Mouse (Mus musculus): ENCODE measurements around the gene Mex3a. TPM values are rescaled to one million over a fixed set of nuclear protein-coding genes. Genes with fewer than 3 reads are reported as not detected.
A peak's percentile ranks its signal among the peaks of the same experiment; 100 is the strongest.

The Mex3a gene
- polyA plus RNA-seq, 1 experiment = not detected

DNA sequence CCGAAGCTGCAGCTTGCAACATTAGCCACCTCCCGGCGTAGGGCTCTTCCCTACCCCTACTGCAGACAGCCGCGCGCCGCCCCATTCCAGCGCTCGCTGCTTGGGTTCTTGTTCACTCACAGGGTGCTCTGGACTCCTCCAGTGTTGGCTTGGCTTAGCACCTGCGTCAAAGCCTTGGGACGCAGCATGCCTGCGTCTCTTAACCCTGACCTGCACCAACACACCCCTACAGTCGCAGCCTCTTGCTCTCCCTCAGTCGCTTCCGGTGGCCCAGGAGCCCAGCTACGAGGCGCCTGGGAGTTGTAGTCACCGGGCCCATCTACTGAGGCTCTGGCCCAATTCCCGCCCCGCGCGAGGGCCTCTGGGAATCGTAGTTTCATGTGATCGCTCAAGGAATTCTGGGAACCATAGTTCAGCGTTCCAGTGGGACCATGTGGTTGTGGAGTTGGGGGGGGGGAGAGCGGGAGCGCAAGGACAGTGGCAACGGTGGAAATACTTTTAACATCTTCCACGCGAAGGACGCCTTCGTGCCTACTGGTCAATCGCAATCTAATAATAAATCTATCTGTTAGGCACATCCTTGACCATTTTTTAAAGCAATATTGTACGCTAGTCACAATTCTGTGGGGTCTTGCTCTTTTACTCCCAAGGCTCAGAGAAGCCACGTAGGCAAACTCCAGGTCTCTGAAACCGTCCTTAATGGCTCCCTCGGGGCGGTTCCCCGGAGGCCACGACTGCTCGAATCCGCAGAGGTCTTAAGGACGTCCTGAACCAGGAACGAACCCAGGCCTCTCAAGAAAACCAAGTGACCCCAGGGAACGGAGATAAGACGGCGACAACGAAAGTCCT is 20.7 kb downstream of the Mex3a start, which contains the start of gene Lamtor2:
Lamtor2 (minus strand) TSS at position 399 of the 849 bp plus-strand sequence.
- Histone ChIP-seq H3K4me3 (ENCODE audit: insufficient read depth, low read depth, low read length) (peak within 1 kb of the TSS; percentile 91), H3K4me1 (ENCODE audit: control insufficient read depth, insufficient read depth, low read length) (peaks cover 11% of the 10 kb centered on the region), H3K27ac (ENCODE audit: insufficient read depth, low read depth, low read length) (peak within 1 kb of the TSS; percentile 88)
- TF ChIP-seq CTCF (IDR thresholded peaks at IDR 0.05; ENCODE audit: insufficient read depth, low read depth, low read length) (no peak), POLR2A (IDR thresholded peaks at IDR 0.05; ENCODE audit: insufficient read depth, low read depth, low read length) (peak; percentile 74)
- under 1% methylated on average over 48 of the region's 48 CpGs for WGBS

DNA sequence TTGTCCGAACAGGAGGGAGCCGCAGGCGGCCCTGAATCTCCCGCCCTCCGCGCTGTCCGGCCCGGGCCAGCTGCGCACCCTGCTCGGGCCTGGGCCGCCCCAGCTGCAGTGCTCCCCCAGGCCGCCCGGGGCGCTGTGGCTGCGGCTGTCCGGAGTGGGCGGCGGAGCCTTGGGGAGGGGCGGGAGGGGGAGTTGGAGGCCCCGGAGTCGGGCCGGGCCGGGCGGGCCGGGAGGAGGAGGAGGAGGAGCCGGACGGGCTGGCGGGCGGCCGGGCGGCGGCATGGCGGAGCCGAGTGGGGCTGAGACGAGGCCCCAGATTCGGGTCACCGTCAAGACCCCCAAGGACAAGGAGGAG is 21.3 kb downstream of the Mex3a start, which contains the start of gene Ubqln4:
Ubqln4 (plus strand) TSS at position 234 of the 355 bp plus-strand sequence.
- TF ChIP-seq POLR2A (IDR thresholded peaks at IDR 0.05; ENCODE audit: insufficient read depth, low read depth, low read length) (peak; percentile 51), CTCF (IDR thresholded peaks at IDR 0.05; ENCODE audit: insufficient read depth, low read depth, low read length) (peak; percentile 80)
- Histone ChIP-seq H3K27ac (ENCODE audit: insufficient read depth, low read depth, low read length) (peak within 1 kb of the TSS; percentile 88), H3K4me1 (ENCODE audit: control insufficient read depth, insufficient read depth, low read length) (peaks cover 11% of the 10 kb centered on the region), H3K4me3 (ENCODE audit: insufficient read depth, low read depth, low read length) (peak within 1 kb of the TSS; percentile 91)
- WGBS = under 1% methylated on average over 35 of the region's 37 CpGs

DNA sequence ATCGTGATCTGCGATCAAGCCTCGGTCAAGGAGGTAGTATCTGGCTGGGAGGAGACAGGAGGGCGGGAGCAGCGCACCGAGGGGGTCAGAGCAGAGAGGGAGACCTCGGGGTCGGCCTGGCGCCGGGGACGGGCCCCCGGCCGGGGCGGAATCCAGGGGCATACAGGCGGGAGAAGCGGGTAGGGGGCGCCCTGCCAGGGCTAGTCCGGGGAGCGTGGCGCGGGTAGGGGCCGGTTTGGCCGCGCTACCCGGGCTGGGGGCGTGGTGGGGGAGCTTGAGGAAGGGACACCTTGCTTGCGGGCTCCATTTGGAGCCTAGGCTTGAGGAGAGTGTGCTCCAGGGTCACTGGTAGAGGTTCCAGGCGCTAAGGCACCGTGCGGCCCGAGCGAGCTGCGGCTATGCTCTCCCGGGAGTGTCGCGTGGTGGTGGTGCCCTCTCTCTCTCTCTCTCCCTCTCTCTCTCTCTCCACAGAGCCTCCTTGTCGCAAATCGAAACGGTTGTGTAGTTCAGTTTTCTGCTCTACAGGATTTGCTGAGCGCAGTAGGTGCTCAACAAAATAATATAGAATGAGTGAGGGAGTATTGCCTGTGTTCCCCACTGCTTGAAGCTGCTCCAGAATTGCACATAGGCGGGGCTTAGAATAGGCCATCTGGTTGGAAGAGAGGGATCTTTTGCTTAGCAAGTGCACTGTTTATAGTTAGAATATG is 21.8 kb downstream of the Mex3a start:
- peak overlapping the region; percentile 91 for H3K4me3 ChIP-seq (ENCODE audit: insufficient read depth, low read depth, low read length)
- peak overlapping the region; percentile 85 for H3K27ac ChIP-seq (ENCODE audit: insufficient read depth, low read depth, low read length)
- H3K4me1 ChIP-seq (ENCODE audit: control insufficient read depth, insufficient read depth, low read length) = peaks cover 11% of the 10 kb centered on the region
- under 1% methylated on average over 41 of the region's 41 CpGs for WGBS
- no peak for TF ChIP-seq CTCF (IDR thresholded peaks at IDR 0.05; ENCODE audit: insufficient read depth, low read depth, low read length)
- TF ChIP-seq POLR2A (IDR thresholded peaks at IDR 0.05; ENCODE audit: insufficient read depth, low read depth, low read length) = no peak

DNA sequence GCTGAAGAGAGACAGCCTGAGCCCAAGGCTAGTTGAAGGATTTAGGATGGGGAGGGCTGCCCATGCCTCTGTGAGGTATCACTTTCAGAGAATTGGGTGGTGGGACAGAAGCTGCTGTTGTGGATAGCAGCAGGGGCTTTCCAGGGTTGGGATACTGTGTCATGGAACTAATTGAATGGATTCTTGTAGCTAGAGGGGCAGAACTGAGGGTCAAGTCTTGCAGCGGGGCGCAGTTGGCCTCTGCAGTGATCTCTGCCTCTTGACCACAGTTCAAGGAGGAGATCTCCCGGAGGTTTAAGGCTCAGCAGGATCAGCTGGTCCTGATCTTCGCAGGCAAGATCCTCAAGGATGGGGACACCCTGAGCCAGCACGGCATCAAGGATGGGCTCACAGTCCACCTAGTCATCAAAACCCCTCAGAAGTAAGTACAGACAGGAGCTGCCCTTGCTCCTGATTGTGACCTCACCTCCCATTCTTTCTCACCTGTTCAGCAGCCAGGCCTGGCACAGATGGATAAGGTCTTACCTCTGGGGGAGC is 22.9 kb downstream of the Mex3a start:
- Histone ChIP-seq H3K4me1 (ENCODE audit: control insufficient read depth, insufficient read depth, low read length) (peaks cover 11% of the 10 kb centered on the region), H3K4me3 (ENCODE audit: insufficient read depth, low read depth, low read length) (no peak overlapping the region), H3K27ac (ENCODE audit: insufficient read depth, low read depth, low read length) (no peak overlapping the region)
- TF ChIP-seq POLR2A (IDR thresholded peaks at IDR 0.05; ENCODE audit: insufficient read depth, low read depth, low read length) (no peak), CTCF (IDR thresholded peaks at IDR 0.05; ENCODE audit: insufficient read depth, low read depth, low read length) (no peak)
- WGBS = 90% methylated on average over 5 of the region's 5 CpGs

DNA sequence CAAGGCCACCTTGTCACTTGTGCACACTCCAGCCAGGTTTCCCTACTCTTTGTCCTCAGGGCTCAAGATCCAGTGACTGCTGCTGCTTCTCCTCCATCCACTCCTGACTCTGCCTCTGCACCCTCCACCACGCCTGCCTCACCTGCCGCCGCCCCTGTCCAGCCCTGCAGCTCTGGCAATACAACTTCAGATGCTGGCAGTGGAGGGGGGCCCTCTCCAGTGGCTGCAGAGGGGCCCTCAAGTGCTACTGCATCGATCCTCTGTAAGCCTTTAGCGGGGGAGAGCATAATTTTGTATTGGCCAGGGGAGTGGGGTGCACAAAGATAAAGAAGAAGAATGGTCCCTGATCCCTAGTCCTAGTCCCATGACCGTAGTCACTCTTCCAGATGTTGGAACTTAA is 23.5 kb downstream of the Mex3a start:
- TF ChIP-seq CTCF (IDR thresholded peaks at IDR 0.05; ENCODE audit: insufficient read depth, low read depth, low read length) = no peak
- no peak overlapping the region for H3K27ac ChIP-seq (ENCODE audit: insufficient read depth, low read depth, low read length)
- 96% methylated on average over 6 of the region's 6 CpGs for WGBS
- no peak overlapping the region for H3K4me3 ChIP-seq (ENCODE audit: insufficient read depth, low read depth, low read length)
- H3K4me1 ChIP-seq (ENCODE audit: control insufficient read depth, insufficient read depth, low read length) = peaks cover 11% of the 10 kb centered on the region

DNA sequence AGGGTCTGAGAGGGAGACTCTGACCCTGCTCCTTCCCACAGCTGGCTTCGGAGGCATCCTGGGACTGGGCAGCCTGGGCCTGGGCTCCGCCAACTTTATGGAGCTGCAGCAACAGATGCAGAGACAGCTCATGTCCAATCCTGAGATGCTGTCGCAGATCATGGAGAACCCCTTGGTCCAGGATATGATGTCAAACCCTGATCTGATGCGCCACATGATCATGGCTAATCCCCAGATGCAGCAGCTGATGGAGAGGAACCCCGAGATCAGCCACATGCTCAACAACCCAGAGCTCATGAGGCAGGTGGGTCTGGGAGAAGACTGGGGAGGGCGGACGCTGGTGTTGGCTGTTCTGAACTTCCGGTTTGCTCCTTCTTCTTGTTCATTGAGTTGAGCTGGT is 24.4 kb downstream of the Mex3a start:
- H3K4me3 ChIP-seq (ENCODE audit: insufficient read depth, low read depth, low read length) = no peak overlapping the region
- WGBS = 95% methylated on average over 8 of the region's 8 CpGs
- no peak for TF ChIP-seq POLR2A (IDR thresholded peaks at IDR 0.05; ENCODE audit: insufficient read depth, low read depth, low read length)
- TF ChIP-seq CTCF (IDR thresholded peaks at IDR 0.05; ENCODE audit: insufficient read depth, low read depth, low read length) = no peak
- no peak overlapping the region for H3K27ac ChIP-seq (ENCODE audit: insufficient read depth, low read depth, low read length)
- peaks cover 9% of the 10 kb centered on the region for H3K4me1 ChIP-seq (ENCODE audit: control insufficient read depth, insufficient read depth, low read length)

DNA sequence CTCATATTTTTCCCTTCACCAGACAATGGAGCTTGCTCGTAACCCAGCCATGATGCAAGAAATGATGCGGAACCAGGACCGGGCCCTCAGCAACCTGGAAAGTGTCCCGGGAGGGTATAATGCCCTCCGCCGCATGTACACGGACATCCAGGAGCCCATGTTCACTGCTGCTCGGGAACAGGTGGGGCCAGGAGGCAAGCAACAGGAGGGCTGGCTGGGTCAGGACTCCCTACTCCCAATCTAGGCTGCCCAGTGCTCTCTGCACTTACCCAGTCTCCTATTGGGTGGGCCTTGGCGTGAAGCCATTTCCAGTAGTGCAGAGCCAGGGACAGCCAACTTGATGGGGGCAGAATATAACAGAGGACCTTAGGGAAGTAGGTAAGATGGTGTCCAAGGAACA is 27.4 kb downstream of the Mex3a start:
- TF ChIP-seq POLR2A (IDR thresholded peaks at IDR 0.05; ENCODE audit: insufficient read depth, low read depth, low read length) = no peak
- TF ChIP-seq CTCF (IDR thresholded peaks at IDR 0.05; ENCODE audit: insufficient read depth, low read depth, low read length) = no peak
- 91% methylated on average over 9 of the region's 9 CpGs for WGBS
- Histone ChIP-seq H3K4me3 (ENCODE audit: insufficient read depth, low read depth, low read length) (no peak overlapping the region), H3K4me1 (ENCODE audit: control insufficient read depth, insufficient read depth, low read length) (peaks cover 8% of the 10 kb centered on the region), H3K27ac (ENCODE audit: insufficient read depth, low read depth, low read length) (no peak overlapping the region)

DNA sequence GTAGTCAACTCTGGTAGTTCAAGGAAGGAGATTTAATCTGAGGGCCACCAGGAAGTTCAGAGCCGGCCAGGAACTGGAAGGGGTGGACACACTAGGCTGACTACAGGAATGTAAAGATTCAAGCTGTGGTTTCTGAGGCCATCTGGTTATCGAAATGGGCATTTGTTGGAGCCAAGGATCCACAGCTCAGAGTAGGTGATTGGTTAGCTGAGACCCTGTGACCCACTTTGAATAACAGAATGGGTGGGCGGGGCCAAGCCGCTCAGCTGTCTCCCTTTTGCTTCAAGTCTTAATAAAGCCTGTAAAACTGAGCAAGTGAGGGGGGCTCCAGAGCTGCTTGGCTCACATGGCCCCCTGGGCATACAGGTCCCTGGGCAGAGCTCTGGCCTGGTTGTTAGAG is 29.8 kb downstream of the Mex3a start:
- H3K27ac ChIP-seq (ENCODE audit: insufficient read depth, low read depth, low read length) = no peak overlapping the region
- no peak overlapping the region for H3K4me3 ChIP-seq (ENCODE audit: insufficient read depth, low read depth, low read length)
- 55% methylated on average over 4 of the region's 4 CpGs for WGBS
- no peaks in the 10 kb centered on the region for H3K4me1 ChIP-seq (ENCODE audit: control insufficient read depth, insufficient read depth, low read length)
- TF ChIP-seq POLR2A (IDR thresholded peaks at IDR 0.05; ENCODE audit: insufficient read depth, low read depth, low read length) = no peak

DNA sequence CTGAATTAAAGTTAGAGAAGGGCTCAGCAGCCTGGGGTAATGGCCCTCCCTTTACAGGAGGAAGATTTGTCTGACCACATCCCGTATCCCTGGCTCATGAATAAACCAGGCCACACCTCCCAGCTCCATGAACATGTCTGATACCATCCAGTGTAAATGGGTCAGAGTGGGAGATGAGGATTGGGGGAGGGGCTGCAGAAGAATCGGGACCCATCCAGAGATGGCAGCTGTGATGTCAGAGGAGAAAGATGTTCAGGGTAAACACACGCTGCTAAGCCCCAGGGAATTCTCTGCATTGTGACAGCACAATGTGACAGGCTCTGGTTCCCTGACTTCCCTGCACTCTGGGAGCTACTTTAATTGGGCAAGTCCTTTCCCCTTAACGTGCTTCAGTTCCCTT is 31.2 kb downstream of the Mex3a start:
- Histone ChIP-seq H3K4me3 (ENCODE audit: insufficient read depth, low read depth, low read length) (no peak overlapping the region), H3K4me1 (ENCODE audit: control insufficient read depth, insufficient read depth, low read length) (no peaks in the 10 kb centered on the region), H3K27ac (ENCODE audit: insufficient read depth, low read depth, low read length) (no peak overlapping the region)
- TF ChIP-seq CTCF (IDR thresholded peaks at IDR 0.05; ENCODE audit: insufficient read depth, low read depth, low read length) (no peak), POLR2A (IDR thresholded peaks at IDR 0.05; ENCODE audit: insufficient read depth, low read depth, low read length) (no peak)
- WGBS = 58% methylated on average over 4 of the region's 4 CpGs

Data from olfactory bulb, adult 2 months (tissue).